Mouse (Mus musculus) MEL (cell line): ENCODE measurements around the gene Abcc2. TPM values are rescaled to one million over a fixed set of nuclear protein-coding genes. Genes with fewer than 3 reads are reported as not detected.

Experiments
- DNase-seq: peaks from one replicate; pipeline ENCODE4 v3.0.0; 2011; ENCODE audit warnings: low read depth, low spot score
- H3K27ac ChIP-seq: 2 replicates; pipeline ENCODE4 v1.5.1; 2012; ENCODE audit warnings: low read depth, mild to moderate bottlenecking, control low read depth, low read length, moderate library complexity; ENCODE audit not compliant: control insufficient read depth
- H3K27me3 ChIP-seq, 2 experiments: fragments of 150-350 bp in 1 of 2; sonication (generic) in 1 of 2; 2 replicates each; pipeline ENCODE4 v1.6.1; 2012; ENCODE audit warnings: low read length in 2 of 2, mild to moderate bottlenecking in 2 of 2, improper control_type of control experiment in 1 of 2, moderate library complexity in 1 of 2; ENCODE audit not compliant: insufficient read depth in 2 of 2, control insufficient read depth in 1 of 2
- H3K36me3 ChIP-seq, 2 experiments: 2 replicates each; pipeline ENCODE4 v1.6.1; 2012 to 2014; ENCODE audit warnings: low read length in 2 of 2, improper control_type of control experiment in 1 of 2, inconsistent platforms in 1 of 2, mild to moderate bottlenecking in 1 of 2; ENCODE audit not compliant: insufficient read depth in 2 of 2, control insufficient read depth in 1 of 2
- H3K4me1 ChIP-seq, 2 experiments: fragments of 150-350 bp in 1 of 2; sonication (generic) in 1 of 2; 2 replicates each; pipeline ENCODE4 v1.6.1; 2012; ENCODE audit warnings: low read length in 2 of 2, improper control_type of control experiment in 1 of 2, mild to moderate bottlenecking in 1 of 2; ENCODE audit not compliant: insufficient read depth in 2 of 2, control insufficient read depth in 1 of 2
- H3K4me3 ChIP-seq, 2 experiments: fragments of 150-350 bp in 1 of 2; sonication (generic) in 1 of 2; 2 replicates each; pipeline ENCODE4 v1.5.1; 2012; ENCODE audit warnings: low read depth in 2 of 2, low read length in 2 of 2, mild to moderate bottlenecking in 2 of 2, moderate library complexity in 2 of 2, control low read depth in 1 of 2, improper control_type of control experiment in 1 of 2; ENCODE audit not compliant: control insufficient read depth in 1 of 2, insufficient read depth in 1 of 2
- H3K79me2 ChIP-seq: 2 replicates; pipeline ENCODE4 v1.6.1; 2012; ENCODE audit warnings: mild to moderate bottlenecking, low read length, moderate library complexity; ENCODE audit not compliant: control insufficient read depth, poor library complexity, insufficient read depth
- H3K9ac ChIP-seq: 2 replicates; pipeline ENCODE4 v1.6.1; 2012; ENCODE audit warnings: low read depth, mild to moderate bottlenecking, control low read depth, low read length, moderate library complexity; ENCODE audit not compliant: control insufficient read depth, poor library complexity, severe bottlenecking
- H3K9me3 ChIP-seq: fragments of 150-350 bp; sonication (generic); replicated peaks from 2 replicates; pipeline ENCODE4 v1.6.1; 2012; ENCODE audit warnings: mild to moderate bottlenecking, low read length, improper control_type of control experiment, moderate library complexity; ENCODE audit not compliant: insufficient read depth
- CHD1 ChIP-seq: IDR thresholded peaks from 2 replicates; pipeline ENCODE4 v1.6.1; 2012; ENCODE audit warnings: low read depth, mild to moderate bottlenecking, inconsistent platforms, low read length, improper control_type of control experiment
- CHD2 ChIP-seq: IDR thresholded peaks from 2 replicates; pipeline ENCODE4 v1.6.1; 2011; ENCODE audit warnings: low read length, improper control_type of control experiment
- CTCF ChIP-seq, 3 experiments: IDR thresholded peaks in 2 of 3; conservative IDR thresholded peaks in 1 of 3; 2 replicates each; pipeline ENCODE4 v1.5.1; 2011 to 2012; ENCODE audit warnings: low read length in 3 of 3, low read depth in 2 of 3, mild to moderate bottlenecking in 2 of 3, improper control_type of control experiment in 1 of 3, inconsistent platforms in 1 of 3, mixed read lengths in 1 of 3, moderate library complexity in 1 of 3; ENCODE audit not compliant: control insufficient read depth in 1 of 3, insufficient read depth in 1 of 3, poor library complexity in 1 of 3, severe bottlenecking in 1 of 3
- E2F4 ChIP-seq: IDR thresholded peaks from 2 replicates; pipeline ENCODE4 v1.6.1; 2011; ENCODE audit warnings: low read depth, low read length, improper control_type of control experiment, borderline replicate concordance
- ELF1 ChIP-seq: IDR thresholded peaks from 2 replicates; pipeline ENCODE4 v1.6.1; 2014; ENCODE audit warnings: low read depth, mild to moderate bottlenecking, inconsistent platforms, low read length, improper control_type of control experiment, moderate library complexity
- EP300 ChIP-seq, 2 experiments: IDR thresholded peaks; 2 replicates each; pipeline ENCODE4 v1.6.1; 2011; ENCODE audit warnings: improper control_type of control experiment in 2 of 2, low read length in 2 of 2, low read depth in 1 of 2, mild to moderate bottlenecking in 1 of 2
- ETS1 ChIP-seq: IDR thresholded peaks from 2 replicates; pipeline ENCODE4 v1.6.1; 2012; ENCODE audit warnings: low read depth, mild to moderate bottlenecking, inconsistent platforms, low read length, improper control_type of control experiment, moderate library complexity
- GABPA ChIP-seq: IDR thresholded peaks from 2 replicates; pipeline ENCODE4 v1.6.1; 2012; ENCODE audit warnings: low read depth, mild to moderate bottlenecking, inconsistent platforms, low read length, improper control_type of control experiment, moderate library complexity
- GATA1 ChIP-seq: IDR thresholded peaks from 2 replicates; pipeline ENCODE4 v1.6.1; 2011; ENCODE audit warnings: low read depth, low read length, improper control_type of control experiment
- JUND ChIP-seq: IDR thresholded peaks from 2 replicates; pipeline ENCODE4 v1.6.1; 2011; ENCODE audit warnings: low read depth, mild to moderate bottlenecking, improper control_type of control experiment, low read length
- KAT2A ChIP-seq: conservative IDR thresholded peaks from 2 replicates; pipeline ENCODE4 v1.6.1; 2012; ENCODE audit warnings: low read depth, low read length, improper control_type of control experiment, inconsistent platforms
- MAFK ChIP-seq: IDR thresholded peaks from 2 replicates; pipeline ENCODE4 v1.6.1; 2011; ENCODE audit warnings: low read depth, mild to moderate bottlenecking, low read length, improper control_type of control experiment, borderline replicate concordance
- MXI1 ChIP-seq: IDR thresholded peaks from 2 replicates; pipeline ENCODE4 v1.6.1; 2011; ENCODE audit warnings: mild to moderate bottlenecking, low read depth, low read length, improper control_type of control experiment
- MYC ChIP-seq: IDR thresholded peaks from 2 replicates; pipeline ENCODE4 v1.6.1; 2011; ENCODE audit warnings: low read depth, mild to moderate bottlenecking, low read length, improper control_type of control experiment, moderate library complexity
- NRF1 ChIP-seq: IDR thresholded peaks from 2 replicates; pipeline ENCODE4 v1.6.1; 2014; ENCODE audit warnings: low read depth, mild to moderate bottlenecking, inconsistent platforms, low read length, improper control_type of control experiment, moderate library complexity; ENCODE audit not compliant: poor library complexity, insufficient read depth, severe bottlenecking
- RAD21 ChIP-seq: IDR thresholded peaks from 2 replicates; pipeline ENCODE4 v1.6.1; 2011; ENCODE audit warnings: mild to moderate bottlenecking, low read depth, low read length, improper control_type of control experiment
- RCOR1 ChIP-seq: IDR thresholded peaks from 2 replicates; pipeline ENCODE4 v1.6.1; 2012; ENCODE audit warnings: low read depth, mild to moderate bottlenecking, inconsistent platforms, low read length, improper control_type of control experiment
- SIN3A ChIP-seq: IDR thresholded peaks from 2 replicates; pipeline ENCODE4 v1.6.1; 2012; ENCODE audit warnings: low read length, improper control_type of control experiment, inconsistent platforms
- TAL1 ChIP-seq: IDR thresholded peaks from 2 replicates; pipeline ENCODE4 v1.6.1; 2012; ENCODE audit warnings: mild to moderate bottlenecking, inconsistent platforms, low read length, moderate library complexity, mixed read lengths
- TBP ChIP-seq: IDR thresholded peaks from 2 replicates; pipeline ENCODE4 v1.8.0; 2011; ENCODE audit warnings: low read depth, low read length, improper control_type of control experiment
- TCF12 ChIP-seq: IDR thresholded peaks from 2 replicates; pipeline ENCODE4 v1.6.1; 2014; ENCODE audit warnings: low read depth, mild to moderate bottlenecking, inconsistent platforms, low read length, improper control_type of control experiment, moderate library complexity
- ZC3H11A ChIP-seq: IDR thresholded peaks from 2 replicates; pipeline ENCODE4 v1.6.1; 2012; ENCODE audit warnings: low read depth, mild to moderate bottlenecking, inconsistent platforms, low read length, improper control_type of control experiment
- ZMIZ1 ChIP-seq: IDR thresholded peaks from 2 replicates; pipeline ENCODE4 v1.6.1; 2012; ENCODE audit warnings: low read depth, mild to moderate bottlenecking, inconsistent platforms, low read length, improper control_type of control experiment, moderate library complexity
- polyA plus RNA-seq, 2 experiments: library from polyadenylated mRNA; stranded (reverse) in 1 of 2; unstranded in 1 of 2; fragments of >175 nt in 1 of 2; fragments of >200 nt in 1 of 2; gene quantifications; 2 replicates each; pipeline versions ENCODE4 v1.2.1 to v1.2.4; 2012; ENCODE audit warnings: low replicate concordance in 2 of 2, low read depth in 1 of 2; ENCODE audit not compliant: insufficient read length in 2 of 2, insufficient read depth in 1 of 2, missing spikeins in 1 of 2
- total RNA-seq: library from RNA; depleted of rRNA; stranded (reverse); fragments of 300-350 nt; gene quantifications from 2 replicates; pipeline ENCODE4 v1.2.3, GENCODE M21; 2012

Gene Abcc2
- total and polyA plus RNA-seq, 3 experiments = 0.04 TPM; not detected in 2

DNA sequence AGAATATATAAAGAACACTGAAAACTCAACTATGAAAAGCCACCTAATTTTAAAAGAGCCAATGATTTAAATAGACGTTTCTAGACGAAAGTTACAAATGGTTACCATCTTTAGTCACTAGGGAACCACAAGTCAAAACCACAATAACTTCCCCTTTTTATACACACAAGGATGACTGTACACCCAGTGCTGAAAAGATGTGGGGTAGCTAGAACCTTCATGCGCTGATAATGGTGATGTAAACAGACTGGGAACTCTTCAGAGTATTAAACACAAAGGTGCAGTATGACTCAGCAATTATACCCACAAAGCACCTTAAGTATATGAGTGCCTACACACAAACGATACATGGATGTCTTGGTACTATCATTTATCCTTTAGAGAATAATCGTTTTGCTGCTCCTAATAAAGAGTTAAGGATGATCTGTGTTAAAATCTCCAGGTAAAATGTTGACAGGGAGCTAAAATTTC is 10.5 kb upstream of the Abcc2 start:
- peaks cover 11 to 20% of the 10 kb centered on the region in 2 experiments for H3K4me1 ChIP-seq
- no peaks in the 10 kb centered on the region for H3K27me3 ChIP-seq
- TF ChIP-seq MAFK (peak; percentile 96), JUND (peak; percentile 76; the same call in 1 of the 2 replicates), TBP (peak; percentile 65), CHD1 (no peak), GABPA (peak; percentile 99), SIN3A (peak; percentile 95), EP300 (IDR thresholded peaks at IDR 0.05; ENCODE audit: low read depth in 1 of 2, low read length in 2 of 2) (peak; percentile 94 to 98), ETS1 (peak; percentile 99), TAL1 (peak; percentile 55), TCF12 (peak; percentile 86), GATA1 (peak; percentile 92), MYC (peak; percentile 80; the same call in 1 of the 2 replicates), RAD21 (no peak), ELF1 (no peak), MXI1 (peak; percentile 78; the same call in 1 of the 2 replicates), KAT2A (no peak), ZC3H11A (no peak), NRF1 (no peak), CTCF (IDR thresholded peaks at IDR 0.05 in 2 of 3, conservative IDR thresholded peaks at IDR 0.05 in 1 of 3; ENCODE audit: control insufficient read depth in 1 of 3, insufficient read depth in 1 of 3, low read depth in 2 of 3, low read length in 3 of 3, poor library complexity in 1 of 3, severe bottlenecking in 1 of 3) (no peak), RCOR1 (peak; percentile 95), E2F4 (no peak)
- TF ChIP-seq, all 39 proteins: peak for 13
- peak overlapping the region; percentile 48 for H3K9ac ChIP-seq
- H3K9me3 ChIP-seq = no peaks in the 10 kb centered on the region
- DNase-seq = peak; percentile 97
- H3K36me3 ChIP-seq = peaks cover 0 to 28% of the 10 kb centered on the region in 2 experiments; a peak in 2 of 4 replicates
- H3K79me2 ChIP-seq = no peaks in the 10 kb centered on the region
- peak overlapping the region in 1 of 2 experiments; percentile 13; a peak in 2 of 4 replicates for H3K4me3 ChIP-seq
- H3K27ac ChIP-seq = peak overlapping the region; percentile 84

DNA sequence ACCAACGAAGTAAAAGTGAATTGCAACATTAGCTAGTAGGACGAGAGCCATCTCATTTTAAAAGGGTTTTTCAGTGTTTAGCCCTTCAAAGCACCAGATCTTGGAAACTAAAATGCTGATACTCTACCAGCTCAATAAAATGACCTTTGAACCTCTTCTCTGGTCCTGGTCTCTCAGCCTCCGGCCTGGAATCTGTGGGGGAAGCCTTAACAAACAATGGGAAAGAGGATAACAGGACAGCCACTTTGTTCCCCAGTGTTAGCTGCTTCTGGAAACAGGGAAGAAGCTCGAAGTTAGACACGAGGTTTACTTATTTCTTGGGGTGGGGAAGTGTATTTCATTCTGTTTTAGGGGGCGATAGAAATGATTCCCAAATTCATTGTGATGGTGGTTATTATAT is 9.7 kb upstream of the Abcc2 start:
- DNase-seq = no peak
- Histone ChIP-seq H3K4me3 (no peak overlapping the region), H3K9ac (no peak overlapping the region), H3K9me3 (no peaks in the 10 kb centered on the region), H3K4me1 (peaks cover 11 to 20% of the 10 kb centered on the region in 2 experiments), H3K36me3 (peaks cover 0 to 28% of the 10 kb centered on the region in 2 experiments; a peak in 2 of 4 replicates)
- TF ChIP-seq CHD2 (no peak), ZMIZ1 (no peak), TBP (no peak)
- TF ChIP-seq, all 39 proteins: peak for 0
- Histone ChIP-seq H3K27ac (peak overlapping the region; percentile 20; the same call in 1 of the 2 replicates), H3K79me2 (no peaks in the 10 kb centered on the region), H3K27me3 (no peaks in the 10 kb centered on the region)
